Mouse (Mus musculus) bone marrow, adult 2 months (tissue): ENCODE data around the gene Cass4.

Experiments used
- CTCF ChIP-seq: fragments of 200-500 bp; IDR thresholded peaks from 2 replicates; pipeline ENCODE4 v1.5.1; 2011; ENCODE audit warnings: low read length, control low read depth; ENCODE audit not compliant: control insufficient read depth, insufficient read depth
- POLR2A ChIP-seq: fragments of 200-500 bp; IDR thresholded peaks from 2 replicates; pipeline ENCODE4 v1.6.1; 2011; ENCODE audit warnings: low read depth, mild to moderate bottlenecking, control low read depth, low read length, borderline replicate concordance; ENCODE audit not compliant: control insufficient read depth

DNA sequence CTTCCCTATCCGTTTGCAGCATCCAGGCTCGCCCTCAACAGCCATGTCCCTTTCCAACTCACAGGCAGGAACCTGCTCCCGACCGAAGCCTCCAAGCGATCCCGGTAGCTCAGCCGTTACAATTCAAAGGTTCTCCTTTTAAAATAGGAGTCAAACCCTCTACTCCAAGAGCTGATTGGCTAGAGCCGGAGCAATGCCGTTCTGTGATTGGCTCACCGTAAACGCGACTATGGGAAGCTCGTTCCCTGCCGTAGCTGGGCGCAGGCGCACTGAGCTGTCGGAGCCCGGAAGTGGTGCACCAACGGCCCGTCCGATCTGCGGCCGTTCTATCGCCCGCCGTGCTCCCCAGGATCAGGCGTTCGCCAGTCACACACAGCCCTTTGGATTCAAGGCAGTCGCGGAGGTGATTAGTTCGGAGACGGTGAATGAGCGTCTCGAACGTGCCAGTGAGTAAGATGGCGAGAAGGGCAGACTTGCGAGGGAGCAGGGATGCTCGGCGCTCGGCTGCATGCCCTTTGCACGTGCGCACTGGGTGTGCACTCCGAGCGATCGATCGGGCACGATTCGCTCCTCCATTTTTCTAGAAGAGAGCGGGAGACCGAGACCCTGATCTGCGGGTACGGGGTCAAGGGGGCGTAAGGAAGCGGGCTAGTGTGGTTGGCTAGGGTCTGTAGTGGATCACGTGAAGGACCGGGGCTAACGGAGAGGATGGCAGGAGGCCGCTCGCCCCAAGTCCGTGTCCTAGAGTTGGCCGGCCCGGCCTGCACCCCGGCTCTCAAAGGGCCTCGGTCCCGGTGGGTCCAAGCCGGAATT is 23.0 kb upstream of the Cass4 start, which contains the start of the genes Aurka and Cstf1:
- TF ChIP-seq CTCF (peak; percentile 37; the same call in 1 of the 2 replicates), POLR2A (peak; percentile 64; the same call in 1 of the 2 replicates)
